ENCODE assay signal across 8 mouse cellular contexts in genomic region chr2:156705473-156705872, GRCm38 (mm10).
DNase-seq lines count a peak whose midpoint lies in the region; ATAC-seq lines count a peak whose summit lies in the region.

No protein-coding gene starts in this region.

- no peak overlapping the region for H3K9ac ChIP-seq in forebrain, embryonic 13.5 days
- H3K9ac ChIP-seq in hindbrain, embryonic 15.5 days: no peak overlapping the region
- no peak overlapping the region for H3K9ac ChIP-seq in midbrain, embryonic 14.5 days (replicated peaks; ENCODE audit: low read length)

- no peaks in the 10 kb centered on the region for H3K27me3 ChIP-seq in forebrain, embryonic 13.5 days
- no peaks in the 10 kb centered on the region for H3K27me3 ChIP-seq in hindbrain, embryonic 15.5 days
- H3K27me3 ChIP-seq in midbrain, embryonic 14.5 days (ENCODE audit: control insufficient read depth, insufficient read depth, low read length): no peaks in the 10 kb centered on the region

- H3K9me3 ChIP-seq in forebrain, embryonic 13.5 days (replicated peaks): no peaks in the 10 kb centered on the region
- no peaks in the 10 kb centered on the region for H3K9me3 ChIP-seq in hindbrain, embryonic 15.5 days
- H3K9me3 ChIP-seq in midbrain, embryonic 14.5 days (ENCODE audit: control insufficient read depth, low read length): no peaks in the 10 kb centered on the region

- ATAC-seq in forebrain, embryonic 13.5 days: 0 out of 2 replicates have a peak, but pooled peaks have one; percentile 51
- peak; percentile 28; the same call in 1 of the 2 replicates for ATAC-seq in hindbrain, embryonic 15.5 days (ENCODE audit: low FRiP score, low read depth)
- ATAC-seq in midbrain, embryonic 14.5 days (ENCODE audit: low FRiP score, low TSS enrichment): no peak

- intact Hi-C loops in left cerebral cortex, postnatal 14 days (cut with DNase I): loop anchor here (2.0 kb wide), 2 partner anchors 93 to 175 kb away; partner anchors contain the start of gene Dlgap4

- H3K4me1 ChIP-seq in forebrain, embryonic 13.5 days: no peaks in the 10 kb centered on the region
- no peaks in the 10 kb centered on the region for H3K4me1 ChIP-seq in hindbrain, embryonic 15.5 days (replicated peaks)
- H3K4me1 ChIP-seq in midbrain, embryonic 14.5 days (ENCODE audit: control insufficient read depth, insufficient read depth, low read length): no peaks in the 10 kb centered on the region

- H3K36me3 ChIP-seq in forebrain, embryonic 13.5 days (ENCODE audit: poor library complexity, severe bottlenecking): no peaks in the 10 kb centered on the region
- H3K36me3 ChIP-seq in hindbrain, embryonic 15.5 days: peaks cover 10% of the 10 kb centered on the region; the same call in 1 of the 2 replicates
- H3K36me3 ChIP-seq in midbrain, embryonic 14.5 days (ENCODE audit: control insufficient read depth, insufficient read depth, low read length): 0 out of 2 replicates have a peak, but pooled peaks cover 2% of the 10 kb centered on the region

- WGBS in forebrain, embryonic 13.5 days: 19% methylated on average over 6 of the region's 6 CpGs
- 20% methylated on average over 6 of the region's 6 CpGs for WGBS in hindbrain, embryonic 15.5 days
- WGBS in midbrain, embryonic 14.5 days: 17% methylated on average over 6 of the region's 6 CpGs

- peak; percentile 83 for DNase-seq in gastrocnemius, adult 18-20 months (ENCODE audit: low spot score)
- DNase-seq in gastrocnemius, postnatal 25 days: no peak
- DNase-seq in c-Kit-positive CD71-positive TER-119-positive erythroid progenitor cells, embryonic 14.5 days (ENCODE audit: low spot score): peak; percentile 73
- DNase-seq in left cerebral cortex, postnatal 14 days (ENCODE audit: low spot score in 2 of 2): peak; percentile 85 to 89
- DNase-seq in midbrain, embryonic 14.5 days: peak; percentile 91
- peak; percentile 59 for DNase-seq in spleen, adult 12 weeks (ENCODE audit: low spot score)

- no peak overlapping the region for H3K4me3 ChIP-seq in forebrain, embryonic 13.5 days
- H3K4me3 ChIP-seq in hindbrain, embryonic 15.5 days: no peak overlapping the region
- no peak overlapping the region for H3K4me3 ChIP-seq in midbrain, embryonic 14.5 days (replicated peaks; ENCODE audit: low read depth, low read length)

- H3K4me2 ChIP-seq in forebrain, embryonic 13.5 days: no peak overlapping the region
- H3K4me2 ChIP-seq in hindbrain, embryonic 15.5 days: no peak overlapping the region
- no peak overlapping the region for H3K4me2 ChIP-seq in midbrain, embryonic 14.5 days (ENCODE audit: low read length)

- H3K27ac ChIP-seq in forebrain, embryonic 13.5 days: no peak overlapping the region
- no peak overlapping the region for H3K27ac ChIP-seq in hindbrain, embryonic 15.5 days (replicated peaks)
- H3K27ac ChIP-seq in midbrain, embryonic 14.5 days (replicated peaks; ENCODE audit: low read depth, low read length): no peak overlapping the region
